Mouse (Mus musculus) midbrain, postnatal 0 days (tissue): ENCODE measurements around the gene Gpr39. TPM values are rescaled to one million over a fixed set of nuclear protein-coding genes. Genes with fewer than 3 reads are reported as not detected.

ENCODE experiments used
- ATAC-seq: fragments of 200-750 bp; cut with Nextera tagmentation; 2 replicates; pipeline ENCODE4 v1.8.0; 2017; ENCODE audit warnings: moderate number of reproducible peaks, mild to moderate bottlenecking, moderate TSS enrichment, moderate library complexity; ENCODE audit not compliant: low FRiP score
- DNase-seq: peaks from one replicate; pipeline ENCODE4 v3.0.0-alpha.2; 2015; ENCODE audit warnings: low spot score
- H3K27ac ChIP-seq: fragments of 300-500 bp; sonication (generic); 2 replicates; pipeline ENCODE4 v1.5.1; 2014; ENCODE audit warnings: low read depth, mild to moderate bottlenecking, low read length, mixed read lengths
- H3K27me3 ChIP-seq: fragments of 300-500 bp; sonication (generic); 2 replicates; pipeline ENCODE4 v1.6.1; 2014; ENCODE audit warnings: low read length, control low read depth, mixed read lengths; ENCODE audit not compliant: insufficient read depth
- H3K36me3 ChIP-seq: fragments of 300-500 bp; sonication (generic); 2 replicates; pipeline ENCODE4 v1.6.1; 2014; ENCODE audit warnings: low read length, control low read depth, mixed read lengths; ENCODE audit not compliant: insufficient read depth
- H3K4me1 ChIP-seq: fragments of 300-500 bp; sonication (generic); 2 replicates; pipeline ENCODE4 v1.6.1; 2014; ENCODE audit warnings: mild to moderate bottlenecking, control low read depth, antibody characterized with exemption, low read length, mixed read lengths; ENCODE audit not compliant: insufficient read depth
- H3K4me2 ChIP-seq: fragments of 300-500 bp; sonication (generic); 2 replicates; pipeline ENCODE4 v1.6.1; 2014; ENCODE audit warnings: low read depth, mild to moderate bottlenecking, low read length, mixed read lengths; ENCODE audit not compliant: poor library complexity, severe bottlenecking
- H3K4me3 ChIP-seq: fragments of 300-500 bp; sonication (generic); 2 replicates; pipeline ENCODE4 v1.5.1; 2014; ENCODE audit warnings: low read depth, mild to moderate bottlenecking, low read length, moderate library complexity
- H3K9ac ChIP-seq: fragments of 300-500 bp; sonication (generic); replicated peaks from 2 replicates; pipeline ENCODE4 v1.6.1; 2014; ENCODE audit warnings: mild to moderate bottlenecking, low read length, moderate library complexity, mixed read lengths; ENCODE audit not compliant: poor library complexity, severe bottlenecking
- H3K9me3 ChIP-seq: fragments of 300-500 bp; sonication (generic); 2 replicates; pipeline ENCODE4 v1.6.1; 2016; ENCODE audit warnings: low read length, control low read depth
- CTCF ChIP-seq: IDR thresholded peaks from 2 replicates; pipeline ENCODE4 v1.5.1; 2016; ENCODE audit warnings: antibody characterized with exemption, mild to moderate bottlenecking
- WGBS: fragments of 180-500 bp; shearing (Covaris S2); extraction: QIAGEN DNeasy Blood & Tissue Kit; methylation state at CpG from one replicate; pipeline ENCODE4 v1.1.7; 2014; 5-methylcytosine and 5-hydroxymethylcytosine counted together
- polyA plus RNA-seq: library from polyadenylated mRNA; unstranded; fragments of >200 nt; fragmentation: Nextera tagmentation; extraction: Ambion mirVana; gene quantifications from 2 replicates; pipeline ENCODE4 v1.2.1, GENCODE M21; 2015
- total RNA-seq: library from RNA; depleted of rRNA; stranded (reverse); fragments of >200 nt; gene quantifications from 2 replicates; pipeline ENCODE4 v1.2.3, GENCODE M21; 2014

Gene Gpr39
- total and polyA plus RNA-seq, 2 experiments from 2014 or later, result 0.06 to 1.6 TPM

GRCm38 (mm10) chr1:125731854-125732253 is 55.1 kb downstream of the Gpr39 start:
- Histone ChIP-seq H3K36me3 (no peaks in the 10 kb centered on the region), H3K9ac (no peak overlapping the region), H3K4me1 (no peaks in the 10 kb centered on the region), H3K27ac (no peak overlapping the region), H3K4me3 (no peak overlapping the region), H3K4me2 (no peak overlapping the region), H3K27me3 (no peaks in the 10 kb centered on the region), H3K9me3 (no peaks in the 10 kb centered on the region)
- WGBS, result 91% methylated on average over 4 of the region's 4 CpGs
- DNase-seq (no peak), ATAC-seq (no peak)
- no peak for TF ChIP-seq CTCF

- Histone ChIP-seq H3K27me3 (no peaks in the 10 kb centered on the region), H3K9me3 (no peaks in the 10 kb centered on the region), H3K4me1 (no peaks in the 10 kb centered on the region), H3K9ac (no peak overlapping the region), H3K4me3 (no peak overlapping the region), H3K4me2 (no peak overlapping the region), H3K27ac (no peak overlapping the region), H3K36me3 (no peaks in the 10 kb centered on the region)
- no peak for TF ChIP-seq CTCF
- no peak for DNase-seq
- no peak for ATAC-seq
- 89% methylated on average over 4 of the region's 4 CpGs for WGBS
Measured at GRCm38 (mm10) chr1:125744766-125745165, 68.0 kb downstream of the Gpr39 start.

DNA sequence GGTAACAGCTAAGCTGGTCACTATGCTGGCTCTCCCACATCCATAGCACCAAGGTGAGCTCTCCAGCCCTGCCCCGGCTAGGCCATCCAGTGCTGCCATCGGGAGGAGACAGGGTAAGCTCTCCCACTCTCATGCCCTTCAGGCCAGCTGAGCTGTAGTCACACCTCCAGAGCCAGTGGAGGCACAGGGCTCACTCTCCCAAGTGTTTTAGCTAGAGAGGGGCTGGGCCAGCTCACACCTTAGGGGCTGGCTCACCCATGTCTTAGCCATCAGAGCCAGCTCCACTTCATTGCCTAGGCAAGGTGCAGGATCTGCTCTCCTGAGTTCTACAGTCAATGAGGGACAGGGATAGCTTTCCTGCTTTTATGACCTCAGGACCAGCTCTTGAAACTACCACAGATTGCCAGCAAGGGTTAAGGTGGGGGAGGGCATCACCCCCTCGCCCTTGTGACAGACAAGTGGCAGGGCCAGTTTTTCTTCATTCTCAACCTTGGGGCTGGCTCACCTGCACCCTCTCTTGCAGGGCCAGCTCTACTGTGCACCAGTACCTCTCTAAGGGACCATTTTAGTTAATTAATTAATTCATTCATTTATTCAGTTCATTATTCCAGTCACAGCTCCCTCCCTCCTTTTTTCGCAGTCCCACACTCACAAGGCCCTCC is 78.7 kb downstream of the Gpr39 start:
- TF ChIP-seq CTCF, result no peak
- Histone ChIP-seq H3K9ac (no peak overlapping the region), H3K4me1 (no peaks in the 10 kb centered on the region), H3K9me3 (no peaks in the 10 kb centered on the region), H3K4me2 (no peak overlapping the region), H3K27me3 (no peaks in the 10 kb centered on the region), H3K27ac (no peak overlapping the region), H3K4me3 (no peak overlapping the region), H3K36me3 (no peaks in the 10 kb centered on the region)
- DNase-seq (no peak), ATAC-seq (no peak)
- WGBS, result 90% methylated on average over 4 of the region's 4 CpGs

GRCm38 (mm10) chr1:125759972-125760695 is 83.3 kb downstream of the Gpr39 start:
- no peaks in the 10 kb centered on the region for H3K9me3 ChIP-seq
- TF ChIP-seq CTCF, result no peak
- ATAC-seq (no peak; the same call in 1 of the 2 replicates), DNase-seq (peak; percentile 71)
- H3K27me3 ChIP-seq, result no peaks in the 10 kb centered on the region
- no peak overlapping the region for H3K9ac ChIP-seq
- no peak overlapping the region for H3K4me2 ChIP-seq
- 62% methylated on average over 15 of the region's 15 CpGs for WGBS
- H3K27ac ChIP-seq, result no peak overlapping the region
- H3K4me1 ChIP-seq, result no peaks in the 10 kb centered on the region
- H3K4me3 ChIP-seq, result no peak overlapping the region
- H3K36me3 ChIP-seq, result no peaks in the 10 kb centered on the region

DNA sequence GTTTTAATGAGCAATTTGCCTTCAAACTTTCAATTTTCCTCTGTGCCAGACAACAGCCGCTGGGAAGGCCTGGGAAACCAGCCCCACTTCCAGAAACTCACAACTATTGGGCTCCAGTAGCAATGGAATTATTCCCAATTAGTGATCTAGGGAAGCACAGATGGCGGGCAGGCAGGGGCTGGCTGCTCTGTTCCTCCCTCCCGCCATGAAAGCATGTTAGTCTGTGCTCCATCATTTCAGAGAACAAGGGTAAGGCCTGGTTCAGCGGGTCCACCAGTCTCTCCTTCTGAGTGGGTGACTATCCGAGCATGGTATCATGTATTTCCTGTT is 83.9 kb downstream of the Gpr39 start:
- Histone ChIP-seq H3K4me2 (no peak overlapping the region), H3K4me1 (no peaks in the 10 kb centered on the region), H3K9ac (no peak overlapping the region), H3K9me3 (no peaks in the 10 kb centered on the region), H3K36me3 (no peaks in the 10 kb centered on the region), H3K27me3 (no peaks in the 10 kb centered on the region), H3K27ac (no peak overlapping the region), H3K4me3 (no peak overlapping the region)
- peak; percentile 63 for DNase-seq
- 77% methylated on average over 5 of the region's 5 CpGs for WGBS
- ATAC-seq, result no peak
- TF ChIP-seq CTCF, result no peak

DNA sequence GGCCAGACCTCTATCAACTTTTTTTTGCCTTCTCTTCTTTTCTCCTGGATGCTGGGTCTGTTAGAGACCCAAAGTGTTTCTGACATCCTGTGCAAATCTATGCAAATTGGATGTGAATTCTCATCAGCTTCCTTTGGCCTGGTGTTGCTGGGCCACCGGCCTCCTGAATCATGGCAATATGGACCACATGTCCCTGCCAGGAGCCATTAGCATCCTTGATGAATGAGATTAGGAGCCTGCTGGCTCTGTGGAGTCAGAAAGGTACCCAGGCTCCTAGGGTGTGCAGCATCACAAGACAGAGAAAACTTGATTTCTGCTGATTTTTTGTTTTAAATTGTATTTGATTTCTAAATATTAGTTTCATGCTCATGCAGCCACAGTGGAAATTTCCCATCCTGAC is 85.3 kb downstream of the Gpr39 start:
- H3K27me3 ChIP-seq, result no peaks in the 10 kb centered on the region
- no peak for ATAC-seq

More for the DNA sequence above, 85.3 kb downstream of the Gpr39 start:
- peak; percentile 19 for DNase-seq
- no peak for TF ChIP-seq CTCF
- Histone ChIP-seq H3K4me2 (no peak overlapping the region), H3K9me3 (no peaks in the 10 kb centered on the region), H3K9ac (no peak overlapping the region), H3K4me1 (no peaks in the 10 kb centered on the region), H3K27ac (no peak overlapping the region), H3K36me3 (no peaks in the 10 kb centered on the region), H3K4me3 (no peak overlapping the region)
- WGBS, result 41% methylated on average over 1 of the region's 1 CpGs
